Mouse (Mus musculus) intestine, embryonic 15.5 days (tissue): ENCODE results near the gene Trip12. TPM values are rescaled to one million over a fixed set of nuclear protein-coding genes. Genes with fewer than 3 reads are reported as not detected.

ENCODE experiments used
- ATAC-seq: fragments of 200-750 bp; cut with Nextera tagmentation; 2 replicates; pipeline ENCODE4 v1.8.0; 2017; ENCODE audit warnings: moderate TSS enrichment, moderate library complexity
- H3K27ac ChIP-seq: fragments of 300-500 bp; sonication (generic); 2 replicates; pipeline ENCODE4 v1.5.1; 2015; ENCODE audit warnings: mild to moderate bottlenecking, inconsistent platforms
- H3K27me3 ChIP-seq: fragments of 300-500 bp; sonication (generic); replicated peaks from 2 replicates; pipeline ENCODE4 v1.6.1; 2015; ENCODE audit warnings: inconsistent platforms
- H3K36me3 ChIP-seq: fragments of 300-500 bp; sonication (generic); 2 replicates; pipeline ENCODE4 v1.6.1; 2015; ENCODE audit warnings: inconsistent platforms
- H3K4me1 ChIP-seq: fragments of 300-500 bp; sonication (generic); replicated peaks from 2 replicates; pipeline ENCODE4 v1.6.1; 2015; ENCODE audit warnings: inconsistent platforms
- H3K4me2 ChIP-seq: fragments of 300-500 bp; sonication (generic); replicated peaks from 2 replicates; pipeline ENCODE4 v1.6.1; 2015; ENCODE audit warnings: mild to moderate bottlenecking, inconsistent platforms
- H3K4me3 ChIP-seq: fragments of 300-500 bp; sonication (generic); replicated peaks from 2 replicates; pipeline ENCODE4 v1.5.1; 2015; ENCODE audit warnings: inconsistent platforms
- H3K9ac ChIP-seq: fragments of 300-500 bp; sonication (generic); 2 replicates; pipeline ENCODE4 v1.6.1; 2015; ENCODE audit warnings: inconsistent platforms
- H3K9me3 ChIP-seq: fragments of 300-500 bp; sonication (generic); 2 replicates; pipeline ENCODE4 v1.6.1; 2016; ENCODE audit warnings: inconsistent platforms
- WGBS: fragments of 180-500 bp; shearing (Covaris S2); methylation state at CpG from one replicate; pipeline ENCODE4 v1.1.7; 2015; 5-methylcytosine and 5-hydroxymethylcytosine counted together
- polyA plus RNA-seq: library from polyadenylated mRNA; unstranded; fragments of >200 nt; fragmentation: Nextera tagmentation; extraction: Ambion mirVana; gene quantifications from 2 replicates; pipeline ENCODE4 v1.2.1, GENCODE M21; 2015

The Trip12 gene
- polyA plus RNA-seq, 1 experiment from 2014 or later, result 54.2 TPM

DNA sequence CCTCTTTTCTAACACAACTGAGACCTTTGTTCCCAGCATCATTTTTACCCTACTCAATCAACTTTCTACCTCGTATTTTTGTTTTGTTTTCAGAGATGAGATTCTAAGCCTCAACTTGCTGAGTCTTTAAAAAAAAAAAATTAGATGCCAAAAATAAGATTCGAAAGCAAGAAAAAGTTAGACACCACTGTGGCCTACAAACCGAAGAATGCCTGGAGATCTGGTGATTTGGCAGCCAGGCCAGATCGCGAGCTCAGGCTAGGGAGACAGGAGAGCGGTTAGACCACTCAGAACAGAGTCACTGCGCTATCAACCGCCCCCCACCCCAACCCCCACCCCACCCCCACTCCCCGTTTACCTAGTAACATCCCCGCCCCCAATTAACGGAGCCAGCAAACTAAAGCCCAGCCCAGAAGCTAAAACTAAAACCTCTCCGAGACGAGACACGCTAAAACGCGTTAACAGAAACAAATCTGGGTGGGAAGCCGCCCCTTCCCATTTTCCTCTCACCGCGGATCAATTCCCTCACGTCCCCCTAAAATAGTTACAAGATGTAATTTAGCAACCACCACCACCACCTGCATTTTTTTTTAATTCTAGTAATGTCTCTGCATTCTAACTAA is 2.7 kb downstream of the Trip12 start:
- Histone ChIP-seq H3K27me3 (no peaks in the 10 kb centered on the region), H3K4me1 (no peaks in the 10 kb centered on the region), H3K27ac (no peak overlapping the region), H3K4me2 (peak overlapping the region; percentile 66), H3K9ac (peak overlapping the region; percentile 97), H3K36me3 (no peaks in the 10 kb centered on the region), H3K9me3 (no peaks in the 10 kb centered on the region), H3K4me3 (peak overlapping the region; percentile 94)
- 4% methylated on average over 20 of the region's 20 CpGs for WGBS
- no peak for ATAC-seq

DNA sequence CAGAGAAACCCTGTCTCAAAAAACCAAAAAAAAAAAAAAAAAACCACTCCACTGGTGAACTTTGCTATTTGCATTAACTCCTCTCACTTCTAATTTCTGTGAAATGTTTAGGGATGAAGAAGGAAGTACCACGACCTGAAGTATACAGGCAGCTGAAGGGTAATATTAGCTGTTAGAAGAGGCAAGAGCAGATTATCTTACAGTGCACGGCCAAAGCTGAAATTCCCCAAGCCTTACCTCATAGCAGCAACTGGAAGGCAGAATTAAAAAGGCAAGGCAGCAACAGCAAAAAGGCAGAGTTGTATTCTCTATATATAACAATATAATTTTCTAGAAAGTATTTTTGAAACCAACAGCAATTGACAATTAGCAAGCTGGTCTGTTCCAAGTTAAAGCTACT is 15.2 kb downstream of the Trip12 start:
- peaks cover 3% of the 10 kb centered on the region; the same call in 1 of the 2 replicates for H3K36me3 ChIP-seq
- 53% methylated on average over 2 of the region's 2 CpGs for WGBS
- no peaks in the 10 kb centered on the region for H3K4me1 ChIP-seq
- no peaks in the 10 kb centered on the region for H3K27me3 ChIP-seq
- no peak for ATAC-seq
- H3K9me3 ChIP-seq, result no peaks in the 10 kb centered on the region
- no peak overlapping the region for H3K4me2 ChIP-seq
- H3K9ac ChIP-seq, result no peak overlapping the region
- H3K27ac ChIP-seq, result no peak overlapping the region
- H3K4me3 ChIP-seq, result no peak overlapping the region

DNA sequence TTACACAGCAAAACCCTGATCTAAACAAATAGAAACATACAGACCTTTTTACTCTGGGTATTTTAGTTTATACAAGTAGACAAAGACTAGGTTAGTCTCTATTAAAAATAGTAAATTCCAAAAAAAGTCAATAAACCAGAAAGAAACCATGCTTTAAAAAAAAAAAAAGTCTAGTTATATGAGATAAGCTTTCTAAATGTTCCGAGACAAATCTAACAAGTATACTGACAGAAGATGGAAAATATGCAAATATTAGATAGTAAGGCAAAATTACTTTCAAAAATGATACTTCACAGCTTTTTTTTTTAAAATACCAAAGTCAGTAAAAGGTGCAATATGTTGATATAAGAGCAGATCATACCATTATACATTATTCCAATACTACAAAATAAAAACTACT is 22.7 kb downstream of the Trip12 start:
- WGBS, result 88% methylated on average over 1 of the region's 1 CpGs
- no peak overlapping the region for H3K9ac ChIP-seq
- H3K27me3 ChIP-seq, result no peaks in the 10 kb centered on the region
- H3K4me3 ChIP-seq, result no peak overlapping the region
- no peaks in the 10 kb centered on the region for H3K4me1 ChIP-seq
- ATAC-seq, result no peak
- H3K9me3 ChIP-seq, result no peaks in the 10 kb centered on the region
- no peak overlapping the region for H3K4me2 ChIP-seq
- H3K27ac ChIP-seq, result no peak overlapping the region
- H3K36me3 ChIP-seq, result no peaks in the 10 kb centered on the region

DNA sequence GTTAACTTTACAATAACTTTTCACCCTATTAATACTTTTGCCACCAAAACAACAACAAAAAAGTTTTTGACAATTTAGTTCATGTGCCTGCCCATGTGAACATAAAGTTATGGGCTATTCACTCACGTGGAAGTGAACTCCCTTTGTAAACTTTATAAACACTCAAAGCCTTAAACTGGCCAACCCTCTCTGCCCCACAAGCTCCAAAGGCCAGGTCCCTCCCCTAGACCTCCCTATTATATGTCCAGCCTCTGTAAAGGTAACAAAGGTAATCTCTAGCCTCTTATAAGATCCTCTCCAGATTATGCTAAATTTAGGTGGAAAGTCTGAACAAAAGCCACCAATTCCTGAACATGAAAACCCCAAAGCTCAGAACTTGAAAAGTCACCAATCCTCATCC is 36.5 kb downstream of the Trip12 start:
- 37% methylated on average over 1 of the region's 1 CpGs for WGBS

DNA sequence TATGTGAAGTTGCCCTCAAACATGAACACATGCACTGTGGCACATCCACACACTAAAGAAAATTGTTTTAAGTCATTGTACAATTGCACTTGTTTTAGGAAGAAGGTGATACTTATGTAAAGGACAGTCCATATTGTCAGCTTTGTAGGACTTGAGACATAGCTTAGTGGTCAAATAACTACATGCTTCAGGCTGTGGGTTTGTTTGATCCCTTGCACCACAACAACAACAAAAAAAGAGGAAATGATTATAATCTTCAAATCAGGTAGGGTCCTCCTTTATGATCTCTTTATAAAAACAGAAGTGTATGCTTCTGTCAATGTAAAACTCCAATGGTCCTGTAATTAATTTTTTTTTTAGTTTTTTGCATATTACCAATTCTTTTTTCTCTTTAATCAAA is 41.1 kb downstream of the Trip12 start:
- ATAC-seq, result no peak
- Histone ChIP-seq H3K4me2 (no peak overlapping the region), H3K9ac (no peak overlapping the region), H3K9me3 (no peaks in the 10 kb centered on the region), H3K36me3 (0 out of 2 replicates have a peak, but pooled peaks cover 2% of the 10 kb centered on the region), H3K27me3 (no peaks in the 10 kb centered on the region), H3K4me3 (no peak overlapping the region), H3K4me1 (0 out of 2 replicates have a peak, but pooled peaks cover 2% of the 10 kb centered on the region), H3K27ac (no peak overlapping the region)

More for the DNA sequence above, 36.5 kb downstream of the Trip12 start:
- 0 out of 2 replicates have a peak, but pooled peaks have one; percentile 51 for ATAC-seq
- H3K9me3 ChIP-seq, result no peaks in the 10 kb centered on the region
- H3K9ac ChIP-seq, result no peak overlapping the region
- 0 out of 2 replicates have a peak, but pooled peaks cover 2% of the 10 kb centered on the region for H3K4me1 ChIP-seq
- H3K27ac ChIP-seq, result no peak overlapping the region
- no peaks in the 10 kb centered on the region for H3K27me3 ChIP-seq
- no peak overlapping the region for H3K4me3 ChIP-seq
- no peak overlapping the region for H3K4me2 ChIP-seq
- no peaks in the 10 kb centered on the region for H3K36me3 ChIP-seq

DNA sequence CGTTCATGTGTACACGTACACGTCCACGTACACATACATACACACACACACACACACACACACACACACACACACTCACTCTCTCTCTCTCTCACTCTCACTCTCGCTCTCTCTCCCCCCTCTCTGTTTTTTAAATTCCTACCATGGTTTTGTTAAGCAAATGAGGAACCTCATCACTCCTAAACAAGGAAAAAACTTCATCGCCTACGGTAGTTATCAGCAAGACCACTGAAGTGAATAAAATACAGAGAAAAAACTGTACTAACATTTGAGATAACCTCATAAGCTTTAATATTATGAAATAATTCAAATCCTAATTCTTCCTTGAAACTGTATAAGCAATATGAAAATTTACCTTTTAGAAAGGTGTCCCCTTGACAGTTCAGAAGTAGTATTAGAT is 45.0 kb downstream of the Trip12 start:
- Histone ChIP-seq H3K36me3 (0 out of 2 replicates have a peak, but pooled peaks cover 12% of the 10 kb centered on the region), H3K27me3 (no peaks in the 10 kb centered on the region), H3K9me3 (no peaks in the 10 kb centered on the region), H3K9ac (no peak overlapping the region), H3K4me2 (no peak overlapping the region), H3K4me3 (no peak overlapping the region), H3K4me1 (no peaks in the 10 kb centered on the region), H3K27ac (no peak overlapping the region)
- WGBS, result 92% methylated on average over 7 of the region's 7 CpGs
- no peak for ATAC-seq

DNA sequence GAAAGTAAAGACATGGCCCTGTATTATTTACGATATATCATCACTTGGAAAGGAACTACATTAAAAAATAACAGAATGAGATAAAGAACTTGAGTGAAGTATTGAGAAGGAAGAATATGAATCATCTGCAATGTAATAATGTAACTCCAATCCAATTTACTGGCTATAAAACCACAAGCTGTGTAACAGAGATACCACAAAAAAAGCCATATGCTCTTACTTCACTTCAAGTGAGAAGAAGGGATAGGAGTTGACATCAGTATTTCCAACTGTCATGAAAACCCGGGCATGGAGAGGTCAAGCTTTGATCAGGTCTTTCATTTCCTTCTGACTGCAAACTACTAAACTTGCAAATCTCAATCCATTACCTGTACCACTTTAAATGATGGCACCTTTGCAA is 48.9 kb downstream of the Trip12 start:
- Histone ChIP-seq H3K9me3 (no peaks in the 10 kb centered on the region), H3K4me3 (no peak overlapping the region), H3K27me3 (no peaks in the 10 kb centered on the region), H3K27ac (no peak overlapping the region), H3K4me1 (no peaks in the 10 kb centered on the region), H3K36me3 (peaks cover 16% of the 10 kb centered on the region; the same call in 1 of the 2 replicates), H3K9ac (no peak overlapping the region), H3K4me2 (no peak overlapping the region)
- 92% methylated on average over 2 of the region's 2 CpGs for WGBS
- ATAC-seq, result no peak

DNA sequence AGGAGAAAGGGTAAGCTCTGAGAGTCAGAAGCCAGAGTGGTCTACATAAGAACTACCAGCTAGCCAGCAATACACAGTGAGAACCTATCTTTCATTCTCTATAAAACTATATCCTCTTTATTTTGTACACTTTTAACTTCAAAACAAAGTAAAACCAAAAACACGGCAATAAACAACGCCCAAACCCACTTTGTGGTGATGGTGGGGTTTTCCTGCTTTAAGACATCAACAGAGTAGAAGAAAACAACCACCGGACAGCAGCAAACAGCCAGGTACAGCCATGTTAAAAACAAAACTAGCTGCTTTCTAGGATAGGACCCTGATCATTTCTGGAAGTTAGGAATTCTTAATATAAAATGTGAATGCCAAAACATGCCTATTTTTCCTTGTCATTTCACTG is 59.7 kb downstream of the Trip12 start:
- H3K9ac ChIP-seq, result no peak overlapping the region
- WGBS, result 96% methylated on average over 3 of the region's 3 CpGs
- H3K9me3 ChIP-seq, result no peaks in the 10 kb centered on the region

DNA sequence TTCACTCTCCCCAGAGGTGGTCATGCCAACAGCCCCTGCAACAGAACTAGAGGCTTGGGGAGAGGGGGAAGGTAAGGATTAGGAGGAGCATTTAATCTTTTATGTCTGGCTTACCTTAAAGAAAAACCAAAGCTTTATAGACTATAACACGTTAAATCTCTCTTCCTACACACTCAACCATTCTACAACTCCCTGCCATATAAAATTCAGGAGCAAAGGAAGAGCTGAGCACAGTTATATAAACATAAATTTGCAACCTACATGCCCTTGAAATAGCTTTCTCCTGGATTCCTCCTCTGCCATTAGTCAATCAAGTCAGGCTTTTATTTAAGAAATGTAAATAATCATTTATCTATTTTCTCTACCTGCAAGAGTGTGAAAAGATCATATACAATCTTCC is 62.9 kb downstream of the Trip12 start:
- WGBS, result 78% methylated on average over 1 of the region's 1 CpGs
- no peak for ATAC-seq
- H3K4me1 ChIP-seq, result no peaks in the 10 kb centered on the region

More for the DNA sequence above, 59.7 kb downstream of the Trip12 start:
- no peak overlapping the region for H3K4me2 ChIP-seq
- no peaks in the 10 kb centered on the region for H3K27me3 ChIP-seq
- peaks cover 3% of the 10 kb centered on the region; the same call in 1 of the 2 replicates for H3K36me3 ChIP-seq
- H3K4me1 ChIP-seq, result no peaks in the 10 kb centered on the region
- H3K27ac ChIP-seq, result no peak overlapping the region
- H3K4me3 ChIP-seq, result no peak overlapping the region
- ATAC-seq, result no peak

DNA sequence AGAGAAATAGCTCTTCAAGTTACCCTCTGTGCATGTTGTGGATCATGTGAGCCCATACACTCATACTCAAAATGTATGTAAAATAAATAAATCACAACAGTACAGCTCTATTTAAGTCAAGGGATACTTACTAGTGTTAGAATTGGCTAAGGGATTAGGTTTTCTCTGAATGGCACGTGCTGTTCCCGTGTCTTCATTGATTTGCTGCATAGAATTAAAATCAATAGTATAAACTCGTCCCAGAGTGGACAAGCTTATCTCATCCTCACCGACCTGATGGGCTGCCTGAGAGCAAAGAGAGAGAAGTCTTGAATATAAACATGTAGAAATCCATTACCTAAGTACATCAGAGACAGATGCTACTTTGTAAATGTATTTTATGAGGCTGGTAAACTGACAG is 81.5 kb downstream of the Trip12 start:
- 67% methylated on average over 4 of the region's 4 CpGs for WGBS
- H3K4me3 ChIP-seq, result no peak overlapping the region
- peaks cover 3% of the 10 kb centered on the region for H3K36me3 ChIP-seq
- no peaks in the 10 kb centered on the region for H3K9me3 ChIP-seq
- no peak overlapping the region for H3K27ac ChIP-seq
- no peaks in the 10 kb centered on the region for H3K27me3 ChIP-seq
- ATAC-seq, result no peak
- H3K4me1 ChIP-seq, result no peaks in the 10 kb centered on the region
- H3K4me2 ChIP-seq, result no peak overlapping the region
- H3K9ac ChIP-seq, result no peak overlapping the region

More for the DNA sequence above, 62.9 kb downstream of the Trip12 start:
- Histone ChIP-seq H3K4me2 (no peak overlapping the region), H3K27ac (no peak overlapping the region), H3K27me3 (no peaks in the 10 kb centered on the region), H3K36me3 (peaks cover 3% of the 10 kb centered on the region; the same call in 1 of the 2 replicates), H3K9ac (no peak overlapping the region), H3K9me3 (no peaks in the 10 kb centered on the region), H3K4me3 (no peak overlapping the region)

DNA sequence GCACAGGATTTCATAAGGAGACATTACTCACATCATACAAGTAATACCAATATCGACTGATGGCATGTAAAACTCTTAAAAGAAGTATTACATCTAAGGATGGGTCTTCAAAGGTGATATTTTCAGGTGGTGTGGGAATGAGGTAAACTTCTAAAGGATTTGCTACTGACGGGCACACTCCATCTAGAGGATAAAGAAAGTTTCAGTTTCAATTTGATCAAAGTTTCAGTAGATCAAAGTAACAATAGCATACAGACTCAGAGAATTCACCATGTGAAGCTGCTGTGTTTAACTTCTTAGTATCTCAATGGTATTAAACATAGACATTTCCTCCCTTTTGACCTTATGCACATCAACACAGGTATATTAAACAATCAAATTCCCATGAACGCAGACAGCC is 98.2 kb downstream of the Trip12 start:
- Histone ChIP-seq H3K9me3 (no peaks in the 10 kb centered on the region), H3K27ac (no peak overlapping the region), H3K9ac (no peak overlapping the region), H3K27me3 (no peaks in the 10 kb centered on the region), H3K36me3 (peaks cover 7% of the 10 kb centered on the region; the same call in 1 of the 2 replicates), H3K4me3 (no peak overlapping the region), H3K4me1 (no peaks in the 10 kb centered on the region), H3K4me2 (no peak overlapping the region)
- 86% methylated on average over 3 of the region's 3 CpGs for WGBS
- ATAC-seq, result no peak

DNA sequence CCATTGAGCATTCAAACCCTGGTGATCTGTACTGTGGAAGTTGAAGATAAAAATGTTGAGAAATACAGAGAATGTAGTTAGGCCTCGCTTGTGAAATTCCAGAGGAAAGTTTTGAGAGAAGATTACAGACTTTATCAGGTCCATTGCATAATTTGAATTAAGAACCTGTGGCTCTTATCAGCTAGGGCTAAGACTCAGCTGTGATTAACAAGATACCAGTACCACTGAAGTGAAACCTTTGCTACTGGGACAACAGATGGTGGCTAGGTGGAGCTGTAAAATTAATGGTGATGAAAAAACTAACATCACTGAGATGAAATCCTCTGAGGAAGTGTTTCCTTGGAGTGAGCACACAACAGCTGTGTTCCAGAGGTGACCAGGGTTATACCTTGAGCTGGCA is 100.2 kb downstream of the Trip12 start:
- no peaks in the 10 kb centered on the region for H3K9me3 ChIP-seq
- no peak overlapping the region for H3K4me2 ChIP-seq
- no peak overlapping the region for H3K9ac ChIP-seq
- H3K36me3 ChIP-seq, result peaks cover 3% of the 10 kb centered on the region
- peak; percentile 53; the same call in 1 of the 2 replicates for ATAC-seq
- no peaks in the 10 kb centered on the region for H3K4me1 ChIP-seq
- H3K4me3 ChIP-seq, result no peak overlapping the region
- no peak overlapping the region for H3K27ac ChIP-seq
- 76% methylated on average over 1 of the region's 1 CpGs for WGBS
- no peaks in the 10 kb centered on the region for H3K27me3 ChIP-seq

DNA sequence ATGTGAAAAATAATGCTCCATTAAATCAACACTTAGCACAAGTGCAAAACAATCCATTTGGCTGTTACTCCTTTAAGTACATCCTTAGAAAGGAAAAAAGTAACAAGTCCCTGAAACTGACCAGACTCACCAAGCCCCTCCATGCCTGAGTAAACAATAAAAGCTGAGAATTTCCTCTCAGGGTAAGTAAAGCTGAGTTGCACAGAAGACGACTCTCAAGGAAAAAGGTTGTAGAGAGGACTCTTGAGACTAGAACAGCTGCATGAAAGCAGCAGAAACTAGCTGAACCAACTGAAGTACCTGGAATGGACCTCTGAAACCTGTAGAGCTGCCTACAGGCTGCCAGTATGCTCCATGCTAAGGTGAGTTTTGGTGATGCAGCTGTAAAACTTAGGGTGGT is 103.2 kb downstream of the Trip12 start:
- H3K4me1 ChIP-seq, result no peaks in the 10 kb centered on the region
- ATAC-seq, result no peak
- no peak overlapping the region for H3K4me2 ChIP-seq
- H3K36me3 ChIP-seq, result peaks cover 3% of the 10 kb centered on the region
- H3K27me3 ChIP-seq, result no peaks in the 10 kb centered on the region
- no peak overlapping the region for H3K9ac ChIP-seq
- WGBS, result 43% methylated on average over 1 of the region's 1 CpGs
- no peak overlapping the region for H3K4me3 ChIP-seq
- no peak overlapping the region for H3K27ac ChIP-seq
- H3K9me3 ChIP-seq, result no peaks in the 10 kb centered on the region
